ENCODE assay signal across 12 mouse cellular contexts in genomic region chr7:95868753-95869152, GRCm38 (mm10).
"Had no signal": no experiment of that assay in that cellular context is flagged by ENCODE, and none has a peak within 500 bp of the region (broad histone marks: within the 10 kb centered on the region; RNA-seq: fewer than 3 reads in every experiment).

No protein-coding gene starts in this region.

- H3K4me1 ChIP-seq: limb, embryonic 13.5 days; stomach, embryonic 15.5 days had no signal

- H3K4me3 ChIP-seq: limb, embryonic 13.5 days; myocyte; stomach, embryonic 15.5 days had no signal

- H3K27ac ChIP-seq: limb, embryonic 13.5 days; liver, embryonic 14.5 days; stomach, embryonic 15.5 days had no signal

- H3K36me3 ChIP-seq: limb, embryonic 13.5 days; stomach, embryonic 15.5 days had no signal

- H3K9me3 ChIP-seq: limb, embryonic 13.5 days; stomach, embryonic 15.5 days had no signal

- H3K27me3 ChIP-seq: limb, embryonic 13.5 days; stomach, embryonic 15.5 days had no signal

- H3K9ac ChIP-seq: limb, embryonic 13.5 days; liver, embryonic 14.5 days; stomach, embryonic 15.5 days had no signal

- H3K4me2 ChIP-seq: limb, embryonic 13.5 days; midbrain, embryonic 11.5 days; stomach, embryonic 15.5 days had no signal

- DNase-seq: kidney, adult 18-20 months; kidney, postnatal 14 days; left cerebral cortex, postnatal 4 days; lung, adult 18-20 months; right cerebral cortex, postnatal 14 days; thymus, adult 2 months; thymus, postnatal 25 days had no signal
